Mouse (Mus musculus) layer of hippocampus, adult 8-10 months (tissue): ENCODE data around the gene Rapgef4. TPM values are rescaled to one million over a fixed set of nuclear protein-coding genes. Genes with fewer than 3 reads are reported as not detected.
A peak's percentile ranks its signal among the peaks of the same experiment; 100 is the strongest.
"Not testable (repeated sequence)": the region's sequence is repeated elsewhere in the genome, so short reads cannot be mapped to it uniquely, and the experiment has no call there.

ENCODE experiments used
- DNase-seq, 2 experiments: peaks; one replicate each; pipeline ENCODE4 v3.0.0; 2022; ENCODE audit warnings: low spot score in 2 of 2
- total RNA-seq, 4 experiments: library from RNA; stranded (reverse); gene quantifications; 2 replicates each; pipeline ENCODE4 v1.2.4; 2022

Gene Rapgef4
- total RNA-seq, 4 experiments from 2014 or later: 363 to 430 (median 401) TPM

DNA sequence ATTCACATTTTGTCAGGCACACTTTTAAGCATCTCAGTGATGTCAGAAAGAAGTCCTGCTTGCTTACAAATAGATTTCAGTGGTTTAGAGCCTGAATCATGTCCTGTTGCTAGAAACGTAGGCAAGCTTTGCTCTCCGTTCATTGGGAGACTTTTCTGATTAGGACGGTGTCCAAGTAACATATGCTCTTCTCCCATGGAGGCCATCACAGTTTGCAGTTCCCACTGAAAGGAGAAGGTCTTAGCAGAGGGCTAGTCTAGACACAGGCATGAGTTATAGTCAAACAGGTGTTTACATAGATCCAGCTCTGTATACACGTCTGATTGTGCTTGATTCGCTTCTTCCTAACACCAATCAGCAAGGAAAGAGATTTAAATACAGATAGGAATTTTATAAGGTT lies 135.7 kb downstream of the Rapgef4 start:
- no peak for DNase-seq

DNA sequence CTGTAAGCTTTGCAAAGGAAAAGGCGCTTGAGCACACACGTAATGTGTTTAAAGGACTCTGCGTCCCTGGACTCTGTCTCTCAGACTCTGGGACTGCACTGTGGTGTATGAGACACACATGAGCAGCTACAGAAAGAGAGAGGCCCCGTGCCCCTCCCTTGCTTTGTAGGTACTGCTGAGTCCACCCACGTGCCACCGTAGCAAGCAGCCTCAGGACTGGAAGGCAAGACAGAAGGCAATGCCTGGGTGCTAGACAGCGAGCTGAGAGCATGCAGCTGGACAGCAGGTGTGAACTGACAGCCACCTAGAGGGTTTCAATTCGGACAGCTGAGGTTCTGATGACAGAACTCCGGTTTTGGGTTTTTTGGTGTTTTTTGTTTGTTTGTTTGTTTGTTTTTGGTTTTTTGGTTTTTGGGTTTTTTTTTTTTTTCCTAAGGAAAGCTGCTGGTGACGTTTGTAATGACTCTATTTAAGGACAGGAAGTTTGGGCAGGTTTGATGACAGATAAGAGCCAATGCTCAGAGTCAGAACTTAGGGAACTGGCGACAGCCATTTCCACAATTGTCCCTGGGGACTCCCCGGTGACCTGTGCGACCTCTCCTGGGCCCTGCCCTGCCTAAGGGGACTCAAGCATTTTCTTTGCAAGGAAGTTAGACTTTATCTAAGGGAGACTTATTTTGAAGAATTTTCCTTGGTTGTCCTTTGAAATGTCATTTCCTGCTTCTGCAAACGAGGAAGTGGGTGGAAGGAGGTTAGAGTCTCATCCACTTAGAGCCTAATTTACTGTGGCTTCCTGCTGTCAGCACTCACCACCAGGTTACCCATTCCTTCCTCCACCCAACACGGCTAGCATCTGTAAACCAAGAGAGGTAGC lies 136.3 kb downstream of the Rapgef4 start:
- DNase-seq: no peak

- DNase-seq: no peak
These were observed 139.2 kb downstream of the Rapgef4 start for GRCm38 (mm10) chr2:72120211-72120610.

- DNase-seq: no peak
These were observed 141.6 kb downstream of the Rapgef4 start for GRCm38 (mm10) chr2:72122410-72123223.

GRCm38 (mm10) chr2:72123851-72124250 lies 142.8 kb downstream of the Rapgef4 start:
- no peak for DNase-seq

DNA sequence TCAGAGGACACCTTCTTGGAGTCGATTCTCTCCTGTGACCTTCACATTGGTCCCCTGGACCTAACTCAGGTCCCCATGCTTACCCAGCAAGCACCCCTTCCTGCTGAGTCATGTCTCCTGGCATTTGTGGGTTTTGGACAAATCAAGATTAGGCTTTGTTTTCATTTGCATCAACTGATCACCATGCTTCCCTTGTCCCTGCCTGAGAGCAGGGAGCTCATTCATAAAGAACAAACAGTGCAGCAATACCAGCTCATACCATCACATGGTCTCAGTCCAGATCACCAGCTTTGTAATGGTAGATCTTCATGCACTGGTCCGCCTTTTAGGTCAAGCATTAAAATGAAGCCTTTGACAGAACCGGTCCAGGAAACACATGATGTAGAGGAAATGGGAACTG lies 144.7 kb downstream of the Rapgef4 start:
- no peak for DNase-seq

- no peak for DNase-seq
These were observed 145.4 kb downstream of the Rapgef4 start for GRCm38 (mm10) chr2:72126411-72126810.

GRCm38 (mm10) chr2:72129612-72130311 lies 148.7 kb downstream of the Rapgef4 start:
- no peak for DNase-seq

DNA sequence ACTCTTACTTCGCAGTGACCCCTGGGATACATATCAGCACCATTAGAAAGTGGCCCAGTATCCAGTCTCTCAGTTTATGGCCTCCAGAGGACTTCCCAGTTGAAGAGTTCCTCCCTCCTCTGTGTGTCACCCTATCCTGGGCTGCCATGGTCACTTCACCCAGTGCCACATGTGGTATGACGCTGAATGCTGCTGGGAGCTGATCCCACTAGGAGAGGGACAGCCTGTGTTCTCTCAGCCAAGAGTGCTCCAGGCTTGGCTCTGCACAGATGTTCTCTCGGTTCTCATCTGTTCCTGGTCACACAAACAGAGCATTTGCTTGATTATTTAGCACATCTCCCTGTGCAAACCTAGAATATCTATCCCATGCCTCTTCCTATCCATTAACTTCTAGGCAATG lies 151.2 kb downstream of the Rapgef4 start:
- no peak for DNase-seq

DNA sequence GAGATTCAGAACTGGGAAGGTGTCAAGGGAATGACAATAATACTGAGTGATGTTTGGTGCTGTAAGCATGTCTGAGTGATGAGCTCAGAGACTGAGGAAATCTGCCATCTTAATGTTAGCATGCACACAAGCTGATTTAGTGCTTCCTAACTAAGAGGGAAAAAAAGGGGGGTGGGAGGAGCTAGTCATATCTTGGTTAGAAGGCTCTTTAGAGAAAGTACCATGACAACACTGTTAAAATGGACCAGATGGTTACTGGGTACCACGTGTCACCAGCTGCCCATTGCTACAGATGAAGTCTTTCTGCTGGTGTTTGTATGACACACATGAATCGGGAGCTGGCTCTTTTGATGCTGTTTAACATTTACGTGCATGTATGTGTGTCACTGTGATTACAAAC lies 155.0 kb downstream of the Rapgef4 start:
- peak; percentile 26 to 39 for DNase-seq

- DNase-seq: no peak
These were observed 155.6 kb downstream of the Rapgef4 start for GRCm38 (mm10) chr2:72136486-72137264.

- no peak for DNase-seq
These were observed 159.1 kb downstream of the Rapgef4 start for GRCm38 (mm10) chr2:72139863-72140845.

DNA sequence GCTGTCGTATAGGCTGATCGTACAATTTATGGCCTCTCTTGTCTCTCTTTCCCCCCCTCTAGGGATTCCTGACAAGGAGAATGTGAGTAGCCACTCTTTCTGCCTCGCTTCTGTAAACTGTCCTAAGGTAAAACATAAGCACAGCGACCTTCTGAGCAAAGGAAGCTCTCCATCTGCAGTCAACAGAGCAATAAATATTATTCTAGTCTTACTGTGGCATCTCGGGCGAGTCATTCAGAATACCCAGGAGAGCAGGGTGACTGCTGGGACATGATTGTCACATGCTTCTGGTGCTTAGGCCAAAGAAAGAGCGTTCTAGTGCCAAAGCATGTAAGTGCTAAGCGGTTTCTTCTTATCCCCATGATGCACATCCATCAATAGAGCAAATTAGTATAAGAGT lies 160.1 kb downstream of the Rapgef4 start:
- no peak for DNase-seq

DNA sequence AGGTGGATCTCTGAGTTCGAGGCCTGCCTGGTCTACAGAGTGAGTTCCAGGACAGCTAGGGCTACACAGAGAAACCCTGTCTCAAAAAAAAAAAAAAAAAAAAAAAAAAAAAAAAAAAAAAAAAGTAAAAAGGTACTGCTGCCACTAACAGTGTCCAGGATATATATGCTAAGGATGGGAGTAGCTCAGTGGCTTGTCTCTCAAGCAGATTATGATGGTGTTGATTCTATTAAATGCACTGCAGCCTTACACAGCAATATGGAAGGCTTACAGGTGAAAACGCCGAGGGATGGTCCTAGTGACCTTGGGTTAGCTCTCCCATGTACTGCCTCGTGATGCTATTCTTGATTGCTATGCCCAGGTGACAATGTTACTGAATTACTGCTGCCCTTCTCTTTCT lies 160.7 kb downstream of the Rapgef4 start:
- not testable (repeated sequence) for DNase-seq

DNA sequence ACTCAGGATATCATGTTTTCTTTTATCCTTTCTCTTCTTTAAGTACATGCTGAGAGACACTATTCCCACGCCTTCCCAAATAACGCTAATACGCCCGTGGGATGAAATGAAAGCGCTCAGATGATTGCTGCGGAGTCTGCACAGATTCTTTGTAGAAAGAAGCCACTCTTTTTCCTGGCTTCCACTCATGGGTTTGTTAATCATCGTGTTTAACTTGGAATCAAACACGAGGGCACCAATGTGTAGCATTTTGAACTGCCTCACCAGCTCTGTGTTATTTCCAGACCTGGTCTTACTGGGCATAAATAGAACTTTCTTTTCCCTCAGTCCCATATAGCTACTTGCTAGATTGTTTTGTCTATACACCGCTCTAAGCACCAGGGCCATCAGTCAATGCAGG lies 162.4 kb downstream of the Rapgef4 start:
- no peak for DNase-seq

DNA sequence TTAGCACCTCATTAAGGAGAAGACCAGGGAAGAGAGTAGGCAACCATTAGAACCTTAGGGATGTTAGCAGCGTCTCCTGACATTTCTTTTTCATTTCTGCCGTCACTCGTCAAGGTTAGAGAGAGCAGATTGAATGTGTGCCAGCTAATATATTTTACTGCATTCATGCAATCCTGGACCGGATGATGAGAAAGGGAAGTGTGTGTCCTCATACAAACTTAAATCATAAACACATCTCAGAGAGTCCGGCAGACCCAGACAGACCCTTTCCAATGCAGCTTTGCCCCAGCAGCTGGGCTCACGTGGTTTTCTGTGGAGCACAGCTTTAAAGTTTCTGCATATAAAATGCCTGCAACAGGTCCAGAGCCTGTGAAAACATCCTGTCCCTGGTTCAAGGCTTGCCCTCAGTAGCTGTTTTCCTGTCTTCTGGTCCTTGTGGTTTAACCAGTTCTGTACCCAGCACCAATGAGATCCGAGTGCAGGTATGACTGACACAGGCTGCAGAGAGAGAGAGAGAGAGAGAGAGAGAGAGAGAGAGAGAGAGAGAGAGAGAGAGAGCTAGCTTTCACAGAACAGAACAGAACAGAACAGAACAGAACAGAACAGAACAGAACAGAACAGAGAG lies 163.6 kb downstream of the Rapgef4 start:
- DNase-seq: no peak

DNA sequence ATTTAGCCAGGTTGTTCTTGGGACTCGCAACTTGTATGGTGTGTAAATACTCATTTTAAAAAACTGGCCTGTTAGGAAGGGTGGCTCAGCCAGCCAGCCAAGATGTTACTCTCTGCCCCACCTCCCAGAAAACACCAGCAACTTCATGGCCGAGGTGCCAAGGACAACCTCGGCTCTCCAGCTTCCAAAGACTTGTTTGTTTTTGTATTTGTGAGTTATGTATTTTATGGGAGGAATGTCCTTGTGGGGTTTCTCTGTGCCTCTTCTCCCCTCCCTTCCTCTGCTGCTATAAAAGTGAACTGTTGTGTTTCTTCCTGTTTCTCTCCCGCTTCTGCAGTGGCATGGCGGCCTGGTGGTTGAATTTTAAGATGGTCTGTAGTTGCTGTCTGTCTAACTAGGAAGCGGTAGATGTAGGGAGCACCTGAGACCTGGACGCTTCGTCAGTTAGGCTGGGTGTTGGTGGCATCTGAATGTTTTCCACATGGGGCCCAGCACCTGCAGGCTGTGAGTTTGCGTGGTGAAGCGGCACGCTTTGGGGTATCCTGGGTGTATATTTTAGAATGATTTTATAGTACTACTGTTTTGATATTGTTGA lies 164.3 kb downstream of the Rapgef4 start:
- no peak for DNase-seq

GRCm38 (mm10) chr2:72146061-72146460 lies 165.0 kb downstream of the Rapgef4 start:
- DNase-seq: no peak

- no peak for DNase-seq
These were observed 166.2 kb downstream of the Rapgef4 start for GRCm38 (mm10) chr2:72147246-72147645.
